Mouse (Mus musculus) erythroblast, adult 5-6 weeks (primary cell): Measurements from ENCODE around the gene Lrmp. TPM values are rescaled to one million over a fixed set of nuclear protein-coding genes. Genes with fewer than 3 reads are reported as not detected.

Experiments
- ATAC-seq: replicated peaks from 2 replicates; pipeline ENCODE4 v1.8.0; 2016; ENCODE audit warnings: moderate number of reproducible peaks, mild to moderate bottlenecking, moderate TSS enrichment, inconsistent platforms; ENCODE audit not compliant: poor library complexity, low FRiP score, severe bottlenecking
- total RNA-seq, 2 experiments: library from RNA; stranded (forward) in 1 of 2; stranded (reverse) in 1 of 2; fragments of 150-400 nt in 1 of 2; fragments of 200-764, 138-1000 nt in 1 of 2; gene quantifications; 2 replicates each; pipeline versions ENCODE4 v1.2.3 to v1.2.4; 2015 to 2017; ENCODE audit warnings: low replicate concordance in 2 of 2

Lrmp gene
- total RNA-seq, 2 experiments from 2014 or later, result 11.9 to 29.8 TPM

GRCm38 (mm10) chr6:145100923-145101322 lies 14.5 kb upstream of the Lrmp start:
- ATAC-seq, result no peak

DNA sequence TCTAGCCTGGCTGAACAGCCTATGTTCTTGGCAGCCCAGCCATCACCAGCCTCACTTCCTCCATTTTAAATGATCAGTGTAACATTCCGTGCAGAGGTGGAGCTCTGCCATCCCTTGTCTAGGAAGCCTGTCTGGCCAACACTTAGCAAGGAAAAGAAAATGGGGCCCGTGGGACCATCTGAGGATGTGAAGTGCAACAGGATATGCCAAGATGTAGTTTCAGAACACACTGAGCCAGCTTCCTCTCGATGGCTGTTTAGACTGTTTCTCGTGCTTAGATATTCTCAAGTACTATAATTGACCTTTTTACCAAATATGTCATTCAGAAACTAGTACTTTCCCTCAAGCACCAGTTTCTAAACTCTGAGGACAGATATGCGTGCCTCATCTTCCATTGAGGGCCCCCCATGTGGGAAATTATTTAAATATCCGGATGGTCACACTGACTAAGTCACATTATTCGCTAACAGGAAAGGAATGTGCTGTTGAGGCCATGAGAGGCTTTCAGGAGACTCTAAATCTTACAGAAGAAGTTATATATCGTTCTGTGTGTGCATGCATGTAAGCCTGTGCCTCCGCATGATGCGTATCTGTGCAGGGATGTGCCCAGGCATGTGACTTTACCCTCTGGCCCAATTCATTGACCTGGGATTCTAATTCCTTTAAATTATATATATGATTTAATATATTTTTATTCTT lies 11.1 kb upstream of the Lrmp start:
- ATAC-seq, result no peak

- ATAC-seq, result no peak
Observed at GRCm38 (mm10) chr6:145105439-145105838, 10.0 kb upstream of the Lrmp start.

GRCm38 (mm10) chr6:145106163-145106842 lies 9.2 kb upstream of the Lrmp start:
- ATAC-seq, result no peak

GRCm38 (mm10) chr6:145110786-145111185 lies 4.7 kb upstream of the Lrmp start:
- ATAC-seq, result no peak

DNA sequence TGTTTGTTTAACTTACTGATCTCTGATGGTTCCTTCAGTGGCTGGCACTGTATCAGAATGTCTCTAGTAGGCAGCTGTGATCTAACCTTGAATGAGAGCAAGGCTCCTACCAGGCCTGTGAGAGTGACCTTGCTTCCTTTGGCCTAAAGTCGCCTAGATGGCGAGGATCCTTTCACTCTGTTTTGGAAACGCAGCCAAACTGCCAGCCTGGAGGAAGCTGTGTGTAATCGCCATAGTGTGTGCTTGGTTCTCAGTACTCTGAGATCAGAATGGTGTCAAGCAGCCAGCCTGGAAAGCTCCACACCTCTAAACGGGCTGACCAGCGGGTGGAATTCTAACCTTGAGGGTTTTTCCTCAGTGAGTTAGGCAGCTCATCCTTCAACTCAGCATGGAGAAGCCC lies 2.6 kb upstream of the Lrmp start:
- no peak for ATAC-seq

GRCm38 (mm10) chr6:145114561-145114960 lies 892 bp upstream of the Lrmp start:
- no peak for ATAC-seq

- no peak for ATAC-seq
Observed at GRCm38 (mm10) chr6:145116098-145116672, 732 bp downstream of the Lrmp start.

- no peak for ATAC-seq
Observed at GRCm38 (mm10) chr6:145120086-145120485, 4.6 kb downstream of the Lrmp start.

DNA sequence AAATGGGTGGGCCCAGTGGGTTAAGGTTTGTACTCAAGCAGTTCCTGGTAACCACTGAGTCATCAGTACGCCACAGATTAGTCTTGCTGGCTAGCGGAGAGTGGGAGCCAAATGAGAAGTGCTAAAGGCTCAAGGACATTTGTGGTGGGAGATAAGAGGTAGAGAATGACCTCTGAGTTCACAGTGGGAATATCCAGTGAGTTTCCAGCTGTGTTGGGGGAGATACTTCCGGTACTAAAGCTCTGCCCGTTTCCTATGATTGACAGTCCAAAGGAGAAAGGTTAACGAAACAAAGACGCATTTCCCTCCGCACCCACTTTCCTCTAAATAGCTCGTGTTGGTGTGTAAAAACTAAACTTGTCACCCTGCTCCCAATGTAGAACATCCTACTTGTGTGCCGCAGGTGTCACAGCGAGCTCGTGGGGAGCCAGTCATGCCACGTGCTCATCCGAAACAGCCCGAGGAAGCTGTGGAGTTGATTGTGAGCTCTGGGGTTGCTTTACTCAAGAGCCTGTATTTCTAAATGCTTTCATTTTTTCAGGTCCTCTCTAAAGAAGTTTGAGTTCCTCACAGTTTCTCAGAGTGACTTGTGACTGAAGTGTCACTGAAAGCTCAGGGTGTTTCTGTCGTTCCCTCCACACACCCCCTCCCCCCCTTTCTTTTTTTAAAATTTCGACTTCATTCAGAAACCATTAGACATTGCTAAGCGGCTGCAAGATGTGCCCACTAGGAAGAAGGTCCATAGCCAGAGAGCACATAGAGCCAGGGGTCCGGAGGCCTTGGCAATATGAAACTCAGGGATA lies 5.5 kb downstream of the Lrmp start:
- no peak for ATAC-seq

DNA sequence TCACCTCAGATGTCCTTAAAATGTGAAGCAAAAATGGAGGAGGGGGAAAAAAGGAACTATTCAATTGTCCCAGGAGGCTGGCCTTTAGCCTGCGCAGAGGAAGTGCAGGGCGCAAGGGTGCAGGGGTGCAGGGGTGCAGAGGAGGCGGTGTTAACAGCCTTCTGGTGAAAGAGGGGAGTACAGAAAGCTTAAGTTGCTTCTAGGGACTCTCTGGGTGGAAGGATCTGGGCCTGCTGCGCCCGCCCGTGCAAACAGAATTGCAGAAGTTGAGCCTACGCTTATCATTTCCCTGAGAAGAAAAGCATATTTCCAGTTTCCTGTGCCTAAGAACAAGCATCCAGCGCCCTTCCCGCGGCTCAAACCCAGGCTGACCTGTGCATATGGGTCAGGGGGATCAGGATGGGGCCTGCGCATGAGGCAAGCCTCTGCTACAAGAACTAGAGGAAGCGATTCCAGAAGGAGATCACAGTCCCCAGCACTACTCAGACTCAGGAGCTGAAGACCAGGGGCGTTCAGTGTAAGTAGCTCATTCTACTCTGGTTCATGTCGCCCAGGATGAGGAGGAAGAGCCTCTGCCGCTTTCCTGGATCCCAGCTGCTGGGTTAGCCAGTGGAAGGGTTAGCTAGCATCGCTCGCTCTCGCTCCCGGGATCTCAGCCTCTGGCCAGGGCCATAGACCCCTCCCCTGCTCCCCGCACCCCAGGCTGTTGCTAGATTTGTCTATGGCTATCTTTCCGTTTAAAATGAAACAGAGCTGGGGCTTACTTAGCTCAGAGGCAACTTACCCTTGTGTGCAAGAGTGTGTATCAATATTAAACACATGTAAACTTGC lies 6.4 kb downstream of the Lrmp start:
- peak; percentile 52 for ATAC-seq

DNA sequence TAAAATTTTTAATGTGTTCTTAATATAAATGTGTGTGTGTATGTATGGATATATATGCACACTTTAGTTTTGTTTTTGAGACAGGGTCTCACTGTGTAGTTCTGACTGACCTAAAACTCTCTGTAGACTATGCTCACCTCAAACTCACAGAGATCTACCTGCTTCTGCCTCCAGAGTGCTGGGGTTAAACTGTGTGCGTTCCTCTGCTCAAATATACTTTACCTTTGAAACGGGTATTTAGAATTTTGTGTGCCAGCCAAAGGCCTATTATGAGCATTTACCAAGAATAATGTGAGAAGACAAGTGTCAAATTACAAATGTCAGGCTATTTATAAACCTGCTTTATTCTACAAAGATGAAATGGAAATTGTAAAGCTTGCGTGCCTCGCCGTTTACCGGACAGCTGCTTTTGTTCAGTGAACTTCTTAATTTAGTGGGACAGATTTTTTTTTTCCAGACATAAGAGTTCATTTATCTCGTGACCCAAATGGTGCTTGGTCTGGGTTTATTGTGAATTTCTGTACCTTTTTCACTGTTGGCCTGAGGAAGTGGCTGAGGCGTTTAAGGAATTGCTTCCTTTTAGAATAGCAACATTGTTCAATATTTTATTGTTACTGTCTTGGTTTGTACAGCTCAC lies 7.1 kb downstream of the Lrmp start:
- ATAC-seq, result no peak

DNA sequence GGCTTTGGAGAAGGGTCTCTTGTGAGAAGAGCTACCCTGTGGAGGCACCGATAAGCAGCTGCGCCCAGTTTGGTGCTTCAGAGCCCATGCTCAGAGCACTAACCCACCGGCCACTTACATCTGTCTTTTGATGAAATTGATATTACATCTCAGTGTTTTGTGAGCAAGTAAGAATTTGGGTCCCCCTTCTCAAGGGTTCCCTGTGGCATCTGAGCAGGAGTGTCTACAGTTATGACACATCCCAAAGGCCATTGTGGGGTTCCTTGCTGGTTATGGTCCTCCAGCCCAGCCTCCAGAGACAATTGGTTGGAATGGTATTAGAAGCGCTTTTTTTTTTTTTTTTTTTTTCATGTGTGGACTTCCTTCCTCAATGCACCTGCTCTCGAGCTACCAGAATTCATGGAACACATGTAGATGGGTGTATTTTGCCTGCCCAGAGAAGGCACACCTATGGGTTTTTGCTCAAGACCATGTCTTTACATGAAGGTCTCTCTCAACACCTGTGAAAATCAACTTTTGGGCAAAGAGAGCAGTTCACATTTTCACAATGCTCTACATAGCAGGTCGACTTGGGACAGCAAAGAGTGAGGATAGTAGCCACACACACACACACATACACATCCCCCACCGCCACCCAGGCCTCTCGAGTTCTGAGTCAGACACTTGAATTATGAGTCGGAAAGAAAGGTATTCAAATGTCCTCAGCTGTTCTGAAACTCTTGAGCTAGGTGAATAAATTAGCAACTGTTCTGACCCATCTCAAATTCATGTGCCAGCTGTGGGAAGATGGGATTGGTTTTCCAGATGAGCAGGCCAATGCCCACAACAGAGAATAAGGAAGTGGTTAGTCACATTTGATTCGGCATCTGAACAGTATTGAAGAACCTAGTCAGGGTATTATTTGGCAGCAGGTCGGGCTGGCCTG lies 7.9 kb downstream of the Lrmp start:
- ATAC-seq, result no peak

DNA sequence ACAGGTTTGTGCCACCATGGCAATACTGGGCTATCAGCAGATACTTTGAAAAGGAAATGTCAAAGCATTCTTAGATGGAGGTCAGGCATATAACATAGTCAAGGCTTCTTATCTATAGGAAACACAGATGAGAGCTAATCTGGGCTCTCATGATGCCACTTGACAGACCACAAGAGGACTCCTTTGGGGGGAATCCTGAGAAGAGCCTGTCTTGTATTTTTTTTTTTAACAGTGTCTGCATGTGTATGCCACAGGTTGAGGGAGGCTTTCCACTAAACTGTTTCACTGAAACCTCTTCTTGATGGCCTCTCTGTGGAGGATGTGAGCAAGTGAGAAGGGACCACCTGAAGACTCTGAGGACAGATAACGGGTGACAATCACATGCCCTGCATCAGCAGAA lies 9.2 kb downstream of the Lrmp start:
- ATAC-seq, result no peak

- no peak for ATAC-seq
Observed at GRCm38 (mm10) chr6:145125591-145126113, 10.2 kb downstream of the Lrmp start.

DNA sequence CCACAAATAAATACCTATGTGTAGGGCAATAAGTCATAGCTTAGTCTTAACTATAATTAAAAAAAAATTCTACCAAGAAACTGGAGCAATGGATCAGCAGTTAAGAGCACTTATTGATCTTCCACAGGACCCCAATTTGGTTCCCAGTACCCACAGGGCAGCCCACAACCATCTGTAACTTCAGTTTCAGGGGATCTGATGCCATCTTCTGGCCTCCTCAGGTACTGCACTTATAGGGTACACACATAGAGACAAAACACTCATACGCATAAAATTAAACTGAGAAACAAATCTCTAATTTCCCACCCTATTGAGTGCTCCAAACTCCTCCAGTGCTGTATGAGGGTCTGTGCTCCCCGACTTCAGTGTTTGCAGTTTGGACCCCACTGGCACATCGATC lies 12.2 kb downstream of the Lrmp start:
- ATAC-seq, result no peak

DNA sequence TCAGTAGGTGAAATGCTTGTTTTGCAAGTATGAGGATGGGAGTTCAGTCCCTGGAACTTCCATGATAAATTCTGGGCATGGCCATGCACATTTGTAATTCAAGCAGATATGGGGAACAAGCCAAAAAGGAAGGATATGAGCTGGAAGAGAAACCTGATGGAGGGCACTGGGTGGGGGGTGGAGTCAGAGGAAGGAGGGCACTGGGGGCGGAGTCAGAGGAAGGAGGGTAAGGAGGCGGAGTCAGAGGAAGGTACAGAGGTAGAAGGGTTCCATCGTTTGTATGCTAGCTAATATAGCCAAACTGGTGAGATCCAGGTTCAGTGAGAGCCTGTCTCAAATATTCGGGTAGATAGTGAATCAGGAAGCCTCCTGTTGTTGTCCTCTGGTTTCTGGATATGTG lies 14.1 kb downstream of the Lrmp start:
- 0 out of 2 replicates have a peak, but pooled peaks have one; percentile 62 for ATAC-seq

DNA sequence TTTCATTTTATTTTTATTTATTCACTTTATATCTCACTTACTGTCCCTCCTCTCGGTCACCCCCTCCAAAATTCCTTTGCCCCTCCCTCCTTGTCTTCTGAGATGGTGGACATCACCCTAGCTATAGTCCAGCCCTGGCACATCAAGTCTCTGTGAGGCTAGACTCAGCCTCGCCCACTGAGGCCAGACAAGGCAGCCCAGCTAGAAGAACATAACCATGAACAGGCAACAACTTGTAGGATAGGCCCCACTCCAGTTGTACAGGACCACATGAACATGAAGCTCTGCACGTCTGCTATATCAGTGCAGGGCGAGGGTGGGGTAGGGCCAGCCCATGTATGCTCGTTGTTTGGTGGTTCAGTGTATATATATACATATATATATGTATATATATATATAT lies 16.5 kb downstream of the Lrmp start:
- ATAC-seq, result no peak
